Mouse (Mus musculus): Measurements from ENCODE around the gene Izumo3. TPM values are rescaled to one million over a fixed set of nuclear protein-coding genes. Genes with fewer than 3 reads are reported as not detected.
"Not testable (repeated sequence)": the region's sequence is repeated elsewhere in the genome, so short reads cannot be mapped to it uniquely, and the experiment has no call there.

Izumo3 gene
- not detected in 2 replicates for polyA plus RNA-seq (2015; fragmentation: Nextera tagmentation; extraction: Ambion mirVana)

- Histone ChIP-seq H3K4me2 (no peak within 1 kb of the TSS), H3K4me3 (no peak within 1 kb of the TSS), H3K36me3 (no peaks in the 10 kb centered on the region), H3K27ac (no peak within 1 kb of the TSS), H3K4me1 (no peaks in the 10 kb centered on the region), H3K9ac (no peak within 1 kb of the TSS), H3K9me3 (no peaks in the 10 kb centered on the region), H3K27me3 (no peaks in the 10 kb centered on the region)
- ATAC-seq (ENCODE audit: borderline replicate concordance, extremely low read depth, low FRiP score, low TSS enrichment): no peak
Measured at GRCm38 (mm10) chr4:92147134-92147533, at the start of gene Izumo3. Gene Izumo3 (minus strand): TSS chr4:92147234.

GRCm38 (mm10) chr4:92191649-92192048, 44.6 kb upstream of the Izumo3 start, which contains the start of gene Gm12666:
Gene Gm12666 (minus strand): TSS chr4:92191749.
- not testable (repeated sequence) for H3K27me3 ChIP-seq; H3K9me3 ChIP-seq; H3K27ac ChIP-seq; ATAC-seq (ENCODE audit: borderline replicate concordance, extremely low read depth, low FRiP score, low TSS enrichment); H3K4me1 ChIP-seq; H3K9ac ChIP-seq; H3K4me2 ChIP-seq; H3K4me3 ChIP-seq; H3K36me3 ChIP-seq
- 70% methylated on average over 1 of the region's 1 CpGs for WGBS

GRCm38 (mm10) chr4:92152646-92153045, 5.6 kb upstream of the Izumo3 start:
- Histone ChIP-seq H3K9me3 (no peaks in the 10 kb centered on the region), H3K27ac (no peak overlapping the region), H3K4me3 (no peak overlapping the region), H3K9ac (no peak overlapping the region), H3K4me1 (no peaks in the 10 kb centered on the region), H3K36me3 (no peaks in the 10 kb centered on the region), H3K4me2 (no peak overlapping the region), H3K27me3 (no peaks in the 10 kb centered on the region)
- WGBS: 82% methylated on average over 1 of the region's 1 CpGs
- no peak for ATAC-seq (ENCODE audit: borderline replicate concordance, extremely low read depth, low FRiP score, low TSS enrichment)

GRCm38 (mm10) chr4:92111390-92111988, 35.5 kb downstream of the Izumo3 start:
- no peak overlapping the region for H3K9ac ChIP-seq
- no peak overlapping the region for H3K4me2 ChIP-seq
- no peaks in the 10 kb centered on the region for H3K4me1 ChIP-seq
- WGBS: 48% methylated on average over 8 of the region's 8 CpGs
- H3K27me3 ChIP-seq: no peaks in the 10 kb centered on the region
- ATAC-seq (ENCODE audit: borderline replicate concordance, extremely low read depth, low FRiP score, low TSS enrichment): no peak
- H3K36me3 ChIP-seq: no peaks in the 10 kb centered on the region
- no peak overlapping the region for H3K4me3 ChIP-seq
- H3K27ac ChIP-seq: no peak overlapping the region
- no peaks in the 10 kb centered on the region for H3K9me3 ChIP-seq

- Histone ChIP-seq H3K9ac (no peak overlapping the region), H3K27ac (no peak overlapping the region), H3K4me3 (no peak overlapping the region), H3K4me2 (no peak overlapping the region), H3K4me1 (no peaks in the 10 kb centered on the region), H3K36me3 (no peaks in the 10 kb centered on the region), H3K27me3 (no peaks in the 10 kb centered on the region), H3K9me3 (no peaks in the 10 kb centered on the region)
- no peak for ATAC-seq (ENCODE audit: borderline replicate concordance, extremely low read depth, low FRiP score, low TSS enrichment)
- 88% methylated on average over 4 of the region's 4 CpGs for WGBS
Measured at GRCm38 (mm10) chr4:92097386-92097785, 49.6 kb downstream of the Izumo3 start.

- no peaks in the 10 kb centered on the region for H3K27me3 ChIP-seq
- H3K4me3 ChIP-seq: no peak overlapping the region
- 22% methylated on average over 1 of the region's 1 CpGs for WGBS
- H3K4me1 ChIP-seq: no peaks in the 10 kb centered on the region
- H3K27ac ChIP-seq: no peak overlapping the region
- no peak; the same call in 1 of the 2 replicates for ATAC-seq (ENCODE audit: borderline replicate concordance, extremely low read depth, low FRiP score, low TSS enrichment)
- H3K4me2 ChIP-seq: no peak overlapping the region
- H3K36me3 ChIP-seq: no peaks in the 10 kb centered on the region
- no peak overlapping the region for H3K9ac ChIP-seq
- no peaks in the 10 kb centered on the region for H3K9me3 ChIP-seq
Measured at GRCm38 (mm10) chr4:92095951-92096350, 51.1 kb downstream of the Izumo3 start.

Other genes with a start within 250 kb of the Izumo3 start
- gene Gm12666, start 44.5 kb upstream of the Izumo3 start, polyA plus RNA-seq (2015; fragmentation: Nextera tagmentation; extraction: Ambion mirVana): not detected in 2 replicates

Data from lung, embryonic 15.5 days (tissue).